Mouse (Mus musculus): ENCODE data around the gene Fas. TPM values are rescaled to one million over a fixed set of nuclear protein-coding genes. Genes with fewer than 3 reads are reported as not detected.

The Fas gene
- total and polyA plus RNA-seq, 3 experiments = 20.8 to 54.1 (median 38.3) TPM

- no peak overlapping the region for H3K4me2 ChIP-seq (ENCODE audit: insufficient read depth, low read depth, poor library complexity, severe bottlenecking)
- in situ Hi-C loops (cut with MboI; ENCODE audit: low pct_ligation_motif_present, low pct_unique_long_range_greater_than_20kb, low sequenced_read_pairs) = no loop called here
Measured at GRCm38 (mm10) chr19:34256936-34257335, 33.5 kb upstream of the Fas start.

DNA sequence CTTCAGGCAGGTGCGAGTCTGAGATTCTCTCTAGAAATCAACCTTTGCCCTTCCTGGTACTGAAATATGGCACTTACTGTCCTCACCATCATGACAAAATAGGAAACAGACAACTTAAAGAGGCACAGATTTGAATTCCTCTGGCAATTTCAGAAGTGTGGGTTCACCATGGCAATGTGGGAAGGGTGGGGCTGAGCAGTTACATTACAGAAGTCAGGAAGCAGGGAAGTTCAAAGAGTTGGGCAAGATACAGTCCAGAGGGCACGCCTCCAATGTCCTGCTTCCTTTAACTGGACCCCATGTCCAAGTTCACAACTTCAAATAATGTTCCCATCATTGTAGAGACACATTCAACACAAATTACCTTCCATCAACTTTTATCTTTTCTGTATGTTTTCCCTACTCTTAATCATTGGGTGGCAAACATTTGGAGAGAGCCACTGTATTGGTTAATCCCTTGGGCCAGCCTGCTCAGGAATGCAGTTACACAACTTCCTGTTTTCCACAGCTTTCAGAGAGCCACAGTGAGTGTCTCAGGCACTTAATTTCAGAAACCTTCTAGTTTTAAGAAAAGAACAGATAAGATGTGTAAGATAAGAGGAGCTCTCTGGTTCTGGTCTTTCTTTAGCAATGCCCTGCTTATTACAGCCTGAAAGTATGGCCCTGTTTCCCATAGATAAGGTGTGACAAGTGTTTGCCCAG is 28.0 kb upstream of the Fas start:
- no peak for DNase-seq (ENCODE audit: extremely low read depth)
- Histone ChIP-seq H3K27me3 (replicated peaks) (no peaks in the 10 kb centered on the region), H3K79me2 (replicated peaks; ENCODE audit: control insufficient read depth, extremely low read depth, insufficient read depth, poor library complexity, severe bottlenecking) (no peaks in the 10 kb centered on the region), H3K36me3 (replicated peaks in 1 of 2; ENCODE audit: control insufficient read depth in 1 of 2, insufficient read depth in 1 of 2, low read length in 1 of 2) (no peaks in the 10 kb centered on the region), H3K4me2 (ENCODE audit: insufficient read depth, low read depth, poor library complexity, severe bottlenecking) (no peak overlapping the region), H3K9ac (ENCODE audit: insufficient read depth, low read depth) (no peak overlapping the region), H3K4me3 (replicated peaks in 1 of 3; ENCODE audit: low read depth in 2 of 3, low read length in 2 of 3, poor library complexity in 1 of 3) (no peak overlapping the region), H3K4me1 (ENCODE audit: control insufficient read depth in 1 of 2, insufficient read depth in 2 of 2) (no peaks in the 10 kb centered on the region), H3K9me3 (replicated peaks; ENCODE audit: low read length) (no peaks in the 10 kb centered on the region), H3K27ac (ENCODE audit: insufficient read depth, low read depth) (no peak overlapping the region)
- in situ Hi-C loops (cut with MboI; ENCODE audit: low pct_ligation_motif_present, low pct_unique_long_range_greater_than_20kb, low sequenced_read_pairs) (no loop called here), dilution Hi-C loops (cut with MboI; ENCODE audit: extremely low pct_ligation_motif_present, extremely low pct_unique_long_range_greater_than_20kb, low sequenced_read_pairs) (no loop called here)
- no peak for TF ChIP-seq UBTF (IDR thresholded peaks at IDR 0.05; ENCODE audit: low read depth, low read length)

More at GRCm38 (mm10) chr19:34256936-34257335, 33.5 kb upstream of the Fas start:
- H3K27ac ChIP-seq (ENCODE audit: insufficient read depth, low read depth) = no peak overlapping the region
- no peak overlapping the region for H3K9ac ChIP-seq (ENCODE audit: insufficient read depth, low read depth)
- no peak for TF ChIP-seq GABPA (IDR thresholded peaks at IDR 0.05; ENCODE audit: insufficient replicate concordance, low read depth, low read length)
- no peak for TF ChIP-seq POLR2AphosphoS2 (IDR thresholded peaks at IDR 0.05; ENCODE audit: low read depth, low read length)
- TF ChIP-seq ELF1 (IDR thresholded peaks at IDR 0.05; ENCODE audit: low read depth, low read length) = no peak
- no peak for TF ChIP-seq CTCF (conservative IDR thresholded peaks at IDR 0.05 in 1 of 2, IDR thresholded peaks at IDR 0.05 in 1 of 2; ENCODE audit: low read depth in 2 of 2, low read length in 2 of 2)
- no peak for TF ChIP-seq RAD21 (IDR thresholded peaks at IDR 0.05; ENCODE audit: low read depth, low read length)
- TF ChIP-seq RCOR1 (conservative IDR thresholded peaks at IDR 0.05; ENCODE audit: low read depth, low read length) = no peak
- TF ChIP-seq TBP (conservative IDR thresholded peaks at IDR 0.05; ENCODE audit: low read depth, low read length) = no peak
- TF ChIP-seq ZMIZ1 (IDR thresholded peaks at IDR 0.05; ENCODE audit: low read depth, low read length) = no peak
- TF ChIP-seq MAX (IDR thresholded peaks at IDR 0.05; ENCODE audit: low read length) = no peak
- no peak for TF ChIP-seq USF1 (IDR thresholded peaks at IDR 0.05; ENCODE audit: low read depth, low read length)
- TF ChIP-seq JUN (IDR thresholded peaks at IDR 0.05; ENCODE audit: insufficient read depth, low read depth, low read length) = no peak
- H3K36me3 ChIP-seq (replicated peaks in 1 of 2; ENCODE audit: control insufficient read depth in 1 of 2, insufficient read depth in 1 of 2, low read length in 1 of 2) = no peaks in the 10 kb centered on the region
- no peaks in the 10 kb centered on the region for H3K9me3 ChIP-seq (replicated peaks; ENCODE audit: low read length)
- H3K79me2 ChIP-seq (replicated peaks; ENCODE audit: control insufficient read depth, extremely low read depth, insufficient read depth, poor library complexity, severe bottlenecking) = no peaks in the 10 kb centered on the region
- no peak for DNase-seq (ENCODE audit: extremely low read depth)
- no peak overlapping the region for H3K4me3 ChIP-seq (replicated peaks in 1 of 3; ENCODE audit: low read depth in 2 of 3, low read length in 2 of 3, poor library complexity in 1 of 3)
- H3K4me1 ChIP-seq (ENCODE audit: control insufficient read depth in 1 of 2, insufficient read depth in 2 of 2) = peaks cover 5 to 19% of the 10 kb centered on the region in 2 experiments; a peak in 3 of 4 replicates
- H3K27me3 ChIP-seq (replicated peaks) = no peaks in the 10 kb centered on the region
- dilution Hi-C loops (cut with MboI; ENCODE audit: extremely low pct_ligation_motif_present, extremely low pct_unique_long_range_greater_than_20kb, low sequenced_read_pairs) = no loop called here

GRCm38 (mm10) chr19:34265604-34266193 is 24.8 kb upstream of the Fas start:
- in situ Hi-C loops (cut with MboI; ENCODE audit: low pct_ligation_motif_present, low pct_unique_long_range_greater_than_20kb, low sequenced_read_pairs) (no loop called here), dilution Hi-C loops (cut with MboI; ENCODE audit: extremely low pct_ligation_motif_present, extremely low pct_unique_long_range_greater_than_20kb, low sequenced_read_pairs) (no loop called here)
- Histone ChIP-seq H3K4me1 (ENCODE audit: control insufficient read depth in 1 of 2, insufficient read depth in 2 of 2) (no peaks in the 10 kb centered on the region; a peak in 1 of 4 replicates), H3K79me2 (replicated peaks; ENCODE audit: control insufficient read depth, extremely low read depth, insufficient read depth, poor library complexity, severe bottlenecking) (no peaks in the 10 kb centered on the region), H3K27me3 (replicated peaks) (no peaks in the 10 kb centered on the region), H3K9me3 (replicated peaks; ENCODE audit: low read length) (no peaks in the 10 kb centered on the region), H3K4me2 (ENCODE audit: insufficient read depth, low read depth, poor library complexity, severe bottlenecking) (no peak overlapping the region), H3K9ac (ENCODE audit: insufficient read depth, low read depth) (no peak overlapping the region), H3K4me3 (replicated peaks in 1 of 3; ENCODE audit: low read depth in 2 of 3, low read length in 2 of 3, poor library complexity in 1 of 3) (no peak overlapping the region), H3K27ac (ENCODE audit: insufficient read depth, low read depth) (no peak overlapping the region), H3K36me3 (replicated peaks in 1 of 2; ENCODE audit: control insufficient read depth in 1 of 2, insufficient read depth in 1 of 2, low read length in 1 of 2) (no peaks in the 10 kb centered on the region)
- DNase-seq (ENCODE audit: extremely low read depth) = no peak
- TF ChIP-seq USF1 (IDR thresholded peaks at IDR 0.05; ENCODE audit: low read depth, low read length) (no peak), PAX5 (IDR thresholded peaks at IDR 0.05; ENCODE audit: low read length) (no peak), CTCF (conservative IDR thresholded peaks at IDR 0.05 in 1 of 2, IDR thresholded peaks at IDR 0.05 in 1 of 2; ENCODE audit: low read depth in 2 of 2, low read length in 2 of 2) (no peak), TBP (conservative IDR thresholded peaks at IDR 0.05; ENCODE audit: low read depth, low read length) (no peak)
